Mouse (Mus musculus) thymus, postnatal 10 days (tissue): ENCODE data around the gene Ryr2.
"Not testable (repeated sequence)": the region's sequence is repeated elsewhere in the genome, so short reads cannot be mapped to it uniquely, and the experiment has no call there.

ENCODE experiments used
- DNase-seq, 2 experiments: peaks; one replicate each; pipeline ENCODE4 v3.0.0; 2021; ENCODE audit warnings: low spot score in 2 of 2

Ryr2 gene

DNA sequence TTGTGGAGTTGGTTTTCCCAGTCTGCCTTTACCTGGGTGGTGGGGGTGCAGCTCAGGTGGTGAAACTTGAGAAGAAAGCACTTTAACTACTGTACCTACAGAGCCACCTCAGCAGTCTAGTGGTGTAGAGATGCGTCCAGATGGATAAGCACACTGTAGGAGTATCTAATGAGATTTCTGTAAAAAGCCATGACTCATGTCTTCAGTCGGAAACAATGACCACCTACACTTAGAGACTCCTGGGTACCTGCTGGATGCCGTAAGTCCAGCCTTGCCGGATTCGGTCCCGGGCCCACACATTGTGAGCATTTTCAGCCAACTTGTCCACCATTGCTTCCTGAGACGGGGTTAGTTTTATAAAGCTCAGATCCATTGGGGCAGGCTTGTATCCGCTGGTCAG, 334.6 kb downstream of the Ryr2 start:
- no peak for DNase-seq

DNA sequence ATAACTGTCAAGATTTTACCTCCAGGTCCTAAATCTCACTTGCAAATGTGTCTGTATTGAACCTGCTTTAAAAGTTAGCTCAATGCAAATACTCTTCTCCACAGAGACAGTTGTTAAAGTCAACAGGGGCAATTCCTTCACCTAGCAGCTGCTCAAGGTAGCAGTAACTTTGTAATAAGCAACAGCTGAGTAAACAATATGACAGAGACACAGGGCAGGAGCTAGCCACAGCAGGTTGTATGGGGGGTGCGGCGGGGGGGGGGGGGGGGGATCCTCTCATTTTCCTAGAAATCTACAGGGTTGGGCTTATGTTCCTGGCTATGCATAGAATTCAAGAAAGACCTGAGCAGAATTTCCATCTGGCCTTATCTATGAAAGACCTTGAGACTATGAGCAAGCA, 339.8 kb downstream of the Ryr2 start:
- no peak for DNase-seq

DNA sequence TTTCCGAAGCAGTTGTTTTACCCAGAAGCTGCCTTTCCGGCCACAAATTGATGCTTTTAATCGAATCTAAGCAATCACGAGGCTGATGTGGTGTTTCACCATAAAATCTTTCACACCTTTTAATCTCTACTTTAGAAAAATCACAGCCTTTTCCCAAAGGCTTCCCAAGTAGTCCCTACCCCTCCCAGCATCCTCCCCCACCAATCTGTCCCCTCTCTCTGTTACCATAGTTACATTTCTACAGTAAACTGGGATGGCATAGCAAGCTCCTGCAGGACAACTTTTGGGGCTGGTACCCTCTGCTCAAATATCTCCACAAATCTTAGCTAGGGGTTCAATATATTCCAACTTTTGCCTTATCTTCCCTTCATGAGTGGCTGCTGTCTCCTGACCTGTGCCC, 342.8 kb downstream of the Ryr2 start:
- no peak for DNase-seq

DNA sequence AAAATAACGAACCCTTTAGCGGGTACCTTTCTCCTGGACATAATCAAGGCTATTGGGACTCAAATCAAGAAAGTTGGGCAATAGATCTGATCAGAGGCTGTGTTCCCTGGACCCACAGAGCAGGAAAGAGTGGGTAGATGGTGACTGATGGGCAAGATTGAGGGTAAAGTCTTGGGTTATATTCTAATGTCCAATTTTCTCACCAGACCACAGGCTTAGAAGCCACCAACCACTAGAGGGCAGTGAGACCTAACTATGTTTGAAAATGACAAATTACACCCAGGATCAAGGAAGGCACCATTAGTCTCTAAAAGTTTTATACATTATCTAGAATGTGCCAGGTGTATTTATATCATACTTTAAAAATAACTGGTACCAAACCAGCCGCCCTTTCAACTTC, 343.6 kb downstream of the Ryr2 start:
- no peak for DNase-seq

DNA sequence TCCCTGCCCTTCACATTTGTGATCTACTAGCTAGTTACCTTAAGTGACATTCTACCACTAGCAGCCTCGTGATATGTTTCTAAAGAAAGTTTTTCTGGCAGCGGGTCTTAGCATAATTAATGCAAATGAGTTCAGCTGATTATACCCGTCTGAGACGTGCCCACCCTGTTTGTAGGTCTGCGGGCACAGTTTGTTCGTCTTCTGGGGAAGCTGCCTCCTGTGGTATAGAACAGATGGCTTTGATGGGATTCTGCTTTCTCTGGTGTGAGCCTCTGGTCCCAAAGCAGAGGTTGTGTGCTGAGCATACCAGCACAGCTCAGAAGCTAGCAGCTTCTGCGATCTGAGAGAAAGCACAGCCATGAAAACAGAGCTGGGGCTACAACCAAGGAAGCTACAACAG, 348.9 kb downstream of the Ryr2 start:
- DNase-seq, result no peak

DNA sequence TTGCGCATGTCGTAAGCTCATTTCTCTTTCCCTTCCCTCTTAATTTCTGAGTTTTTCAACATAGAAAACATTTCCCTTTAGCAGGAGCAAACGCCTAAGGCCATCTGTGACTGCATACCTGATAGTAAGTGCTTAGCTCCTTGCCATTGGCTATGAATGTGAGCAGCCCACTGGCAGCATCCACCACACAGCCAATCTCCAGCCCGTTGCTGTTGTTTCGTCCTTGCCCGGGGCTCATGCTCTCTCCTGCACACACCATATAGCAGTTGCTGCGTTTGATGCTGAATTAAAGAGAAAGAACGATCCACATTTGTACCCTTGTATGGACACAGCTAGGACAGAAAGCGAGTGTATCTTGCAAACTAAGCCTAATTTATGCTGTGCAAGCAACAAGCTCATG, 361.3 kb downstream of the Ryr2 start:
- no peak for DNase-seq

DNA sequence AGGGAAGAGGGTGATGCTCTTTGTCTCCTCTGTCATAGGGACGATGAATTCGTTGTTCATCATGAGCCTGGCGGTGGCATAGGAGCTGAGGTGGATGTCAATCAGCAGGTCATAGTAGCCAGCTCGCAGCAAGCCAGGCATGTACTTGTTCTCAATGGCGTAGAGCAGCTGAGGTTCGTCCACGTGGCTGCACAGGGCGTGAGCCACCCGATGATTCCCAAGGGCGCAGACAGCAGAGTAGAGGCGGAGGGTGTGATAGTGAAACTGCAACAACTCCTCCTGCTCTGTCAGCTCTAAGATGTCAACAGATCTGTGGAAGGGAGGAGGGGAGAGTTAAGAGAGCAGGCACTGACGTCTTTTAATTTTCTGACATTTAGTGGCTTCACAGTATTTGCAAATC, 368.5 kb downstream of the Ryr2 start:
- DNase-seq, result no peak

DNA sequence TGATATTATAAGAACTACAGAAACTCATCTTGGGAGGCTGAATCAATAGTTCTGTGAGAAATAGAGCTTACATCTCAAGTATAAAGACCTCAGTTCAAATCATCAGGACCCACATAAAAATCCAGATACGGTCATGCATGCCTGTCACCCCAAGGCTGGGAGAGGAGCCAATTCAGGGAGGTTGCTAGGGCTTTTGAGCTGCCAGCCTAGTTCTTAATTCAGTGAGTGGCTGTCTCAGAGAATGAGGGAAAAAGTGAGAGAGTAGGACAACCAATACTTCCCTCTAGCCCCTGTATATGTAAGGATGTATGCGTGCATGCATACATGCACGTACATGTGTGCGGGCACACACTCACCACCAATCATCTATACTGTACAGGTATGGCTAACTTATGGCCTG, 390.5 kb downstream of the Ryr2 start:
- DNase-seq, result no peak

DNA sequence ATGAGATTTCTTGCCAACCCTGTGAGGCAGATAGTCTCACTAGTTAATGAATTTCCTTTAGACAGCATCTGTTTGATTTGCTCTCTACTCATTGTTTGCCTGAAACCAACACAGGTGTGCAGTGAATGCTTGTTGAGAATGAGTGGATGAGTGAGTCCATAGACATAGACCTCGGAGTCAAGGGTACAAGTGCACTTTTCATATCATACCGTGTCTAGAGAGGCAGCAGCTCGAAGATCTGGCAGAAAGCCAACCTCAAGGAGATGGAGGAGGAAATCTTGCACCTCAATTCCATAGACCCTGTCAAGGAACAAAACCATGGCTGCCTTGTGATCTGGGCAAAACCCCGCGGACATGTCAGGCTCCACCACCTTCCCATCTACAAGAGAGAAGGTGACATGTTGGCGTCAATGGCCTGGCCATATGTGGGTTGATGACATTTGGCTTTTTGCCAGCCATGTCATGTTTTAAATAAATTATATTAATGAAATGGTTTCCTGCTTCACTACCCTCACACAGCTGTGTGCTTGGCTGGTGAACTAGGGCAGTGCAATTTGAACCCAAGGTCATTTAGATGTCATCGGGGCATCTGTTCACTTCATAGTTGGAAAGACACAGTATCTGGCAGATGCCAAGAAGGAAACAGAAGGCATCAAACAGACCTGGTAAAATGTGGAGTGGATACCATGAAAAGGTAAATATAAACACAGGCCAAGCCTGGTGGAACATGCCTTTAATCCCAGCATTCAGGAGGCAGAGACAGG, 396.9 kb downstream of the Ryr2 start:
- no peak for DNase-seq

DNA sequence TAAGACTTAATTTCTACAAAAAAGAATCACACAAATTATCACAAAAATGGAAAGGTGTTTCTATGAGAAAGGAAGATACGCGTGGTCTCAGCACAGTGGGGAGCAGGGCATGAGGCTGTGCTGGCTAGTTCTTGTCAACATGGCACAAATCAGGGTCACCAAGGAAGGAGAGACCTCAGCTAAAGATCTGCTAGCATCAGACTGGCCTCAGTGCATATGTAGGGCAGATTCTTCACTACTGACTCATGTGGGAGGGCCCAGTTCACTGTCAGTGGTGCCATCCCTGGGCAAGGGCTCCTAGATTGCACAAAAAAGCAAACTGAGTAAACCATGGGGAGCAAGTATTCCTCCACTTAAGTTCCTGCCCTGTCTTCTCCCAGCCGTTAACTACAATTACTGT, 405.0 kb downstream of the Ryr2 start:
- no peak for DNase-seq

DNA sequence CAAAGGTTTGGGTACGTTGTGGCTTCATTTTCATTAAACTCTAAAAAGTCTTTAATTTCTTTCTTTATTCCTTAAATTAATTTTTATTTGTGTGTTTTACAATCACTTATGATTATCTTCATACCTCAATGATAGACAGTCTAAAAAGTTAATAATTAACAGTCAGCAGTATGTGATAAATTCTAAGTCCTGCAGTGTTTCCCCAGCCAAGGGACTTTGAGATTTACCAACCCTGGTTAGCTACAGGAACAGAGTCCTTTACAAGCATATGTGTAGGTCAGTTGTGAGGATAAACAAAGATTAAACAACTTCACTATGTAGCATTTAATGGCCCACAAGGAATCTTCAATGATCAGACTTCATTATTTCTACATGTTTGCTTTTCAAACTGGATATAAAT, 410.2 kb downstream of the Ryr2 start:
- DNase-seq, result no peak

DNA sequence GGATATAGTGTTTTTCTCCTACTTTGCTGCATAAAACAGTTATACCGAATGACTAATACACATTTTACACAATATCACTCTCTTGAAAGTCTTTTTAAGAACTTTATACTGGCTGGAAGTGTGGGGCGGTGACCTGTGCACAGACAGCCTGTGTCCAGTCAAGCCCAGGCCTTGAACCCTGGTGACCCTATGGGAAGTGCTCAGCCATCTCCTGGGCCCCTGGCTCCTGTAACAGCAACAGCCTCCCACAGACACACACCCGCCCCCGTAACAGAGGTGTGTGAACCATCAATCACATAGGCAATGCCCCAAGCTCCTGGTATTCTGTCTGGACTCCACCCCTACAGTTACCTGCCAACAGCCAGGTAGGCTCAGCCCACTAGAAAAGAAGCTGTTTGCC, 424.9 kb downstream of the Ryr2 start:
- no peak for DNase-seq

DNA sequence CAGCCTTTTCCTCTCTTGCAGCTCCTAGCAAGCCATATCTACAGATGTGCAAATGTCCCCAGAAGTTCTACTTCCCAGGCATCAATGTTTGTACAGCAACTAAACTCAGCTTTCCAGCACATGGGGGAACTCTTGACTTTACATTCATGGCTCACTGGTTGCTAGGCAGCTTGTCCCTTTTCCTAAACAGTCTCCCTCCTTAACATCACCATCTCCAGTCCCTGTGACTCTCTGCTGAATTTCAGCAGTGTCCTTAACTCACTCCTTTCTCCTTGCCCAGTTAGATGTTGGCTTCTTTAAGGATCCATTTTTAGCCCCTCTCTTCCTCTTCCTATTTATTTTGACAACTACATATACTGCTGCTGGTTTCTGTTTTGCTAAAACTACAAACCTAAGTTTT, 443.9 kb downstream of the Ryr2 start:
- DNase-seq, result no peak

DNA sequence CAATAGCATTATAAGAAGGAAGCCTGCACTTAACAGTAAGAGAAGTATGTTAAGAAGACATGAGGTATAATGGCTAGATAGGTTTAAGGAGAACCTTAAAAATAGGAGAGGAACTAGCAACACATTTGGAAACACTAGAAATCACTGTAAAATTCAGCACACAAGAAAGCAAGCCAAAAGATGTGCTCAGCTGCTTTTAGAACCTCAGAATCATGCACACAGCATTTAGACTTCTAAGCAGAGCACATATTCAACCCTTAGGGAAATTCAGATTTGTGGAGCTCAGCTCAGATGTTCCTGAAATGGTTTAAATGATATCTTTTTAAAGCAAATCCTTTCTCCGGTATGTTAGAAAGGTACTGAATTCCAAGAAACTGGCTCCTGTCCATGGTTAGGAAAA, 461.9 kb downstream of the Ryr2 start:
- no peak for DNase-seq

DNA sequence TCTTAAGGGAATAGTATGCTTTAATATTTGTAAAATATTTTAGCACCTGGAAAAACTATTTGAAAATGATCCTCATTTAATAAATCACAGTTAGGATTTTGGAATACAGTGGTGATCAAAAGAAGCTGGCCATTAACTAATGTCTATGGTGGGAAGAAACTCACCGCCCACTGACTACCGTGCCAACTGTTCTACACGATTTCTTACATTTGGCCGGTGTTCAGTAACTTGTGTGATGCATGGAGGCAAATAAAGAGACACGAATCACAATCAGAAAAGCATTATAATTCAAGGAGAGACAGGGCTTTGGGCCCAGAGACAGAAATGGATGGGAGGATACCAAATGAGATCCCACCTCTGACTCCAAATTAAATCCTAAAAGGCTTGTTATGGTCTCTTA, 470.4 kb downstream of the Ryr2 start:
- no peak for DNase-seq

DNA sequence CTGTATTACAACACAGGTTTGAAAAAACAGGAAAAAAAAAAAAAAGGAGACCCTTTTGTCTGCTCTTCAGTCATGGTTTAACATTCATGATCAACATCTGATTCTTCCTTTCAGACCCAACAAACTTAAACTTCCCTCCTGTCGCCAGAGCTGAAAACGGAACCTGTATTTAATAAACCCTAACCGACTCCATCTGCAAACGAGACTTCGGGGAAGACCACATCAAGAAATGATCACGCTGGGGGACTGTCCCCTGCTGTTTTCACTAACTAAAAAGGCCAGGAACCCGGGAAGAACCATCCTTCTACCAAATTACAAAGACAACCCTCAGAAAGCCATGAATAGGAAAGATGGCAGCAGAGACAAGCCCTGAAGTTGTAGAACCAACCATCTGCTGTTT, 482.2 kb downstream of the Ryr2 start:
- DNase-seq, result no peak

DNA sequence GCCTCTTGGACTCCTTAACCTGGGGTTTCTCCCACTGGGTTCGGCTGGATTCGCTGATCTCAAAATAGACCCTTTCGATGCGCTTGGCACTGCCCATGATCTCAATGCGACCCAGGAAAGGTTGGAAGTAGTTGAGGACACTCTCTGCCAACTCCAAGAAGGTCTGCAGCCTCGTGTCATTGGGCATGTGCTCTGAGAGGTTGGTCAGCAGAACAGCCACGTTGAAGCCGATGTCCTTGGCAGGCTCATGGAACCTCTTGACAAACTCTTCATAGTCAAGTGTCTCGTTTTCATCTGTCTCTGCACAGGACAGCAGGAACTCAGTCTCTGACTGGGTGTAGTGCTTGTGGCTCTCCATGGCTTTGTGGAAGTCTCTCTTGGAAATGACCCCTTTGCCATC, 511.3 kb downstream of the Ryr2 start:
- no peak for DNase-seq

DNA sequence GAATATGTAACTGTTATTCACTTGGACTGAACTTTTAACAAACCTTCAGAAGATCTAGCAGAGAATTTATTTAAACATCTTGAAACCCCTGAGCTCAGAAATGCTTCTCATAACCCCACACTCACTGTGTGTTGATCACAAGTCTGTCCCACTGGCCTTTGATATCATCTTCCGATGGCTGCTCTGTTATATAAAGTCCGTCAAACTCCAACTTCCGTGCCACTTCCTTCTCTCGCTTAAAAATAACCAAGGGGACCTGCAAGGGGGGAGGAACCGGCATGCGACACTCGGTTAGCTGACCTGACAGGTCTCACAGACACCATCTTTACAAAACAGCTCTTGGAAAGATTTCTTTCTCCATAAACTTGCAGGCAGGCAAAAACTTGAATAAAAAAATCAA, 521.5 kb downstream of the Ryr2 start:
- DNase-seq, result no peak

DNA sequence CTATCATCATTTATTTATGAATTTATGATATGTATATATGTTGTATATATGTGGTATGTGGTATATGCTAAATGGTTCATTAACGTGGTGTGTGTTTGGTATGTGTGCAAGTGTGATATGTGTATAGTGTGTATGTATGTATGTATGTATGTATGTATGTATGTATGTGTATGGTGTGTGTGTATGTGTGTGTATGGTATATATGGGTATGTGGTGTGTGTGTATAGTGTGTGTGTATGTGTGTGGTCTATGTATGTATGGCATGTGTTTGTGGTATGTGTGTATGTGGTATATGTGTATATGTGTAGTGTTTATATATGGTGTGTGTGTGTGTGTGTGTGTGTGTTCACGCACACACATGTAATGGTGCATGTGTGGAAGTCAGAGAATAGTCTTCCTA, 534.2 kb downstream of the Ryr2 start:
- no peak for DNase-seq

DNA sequence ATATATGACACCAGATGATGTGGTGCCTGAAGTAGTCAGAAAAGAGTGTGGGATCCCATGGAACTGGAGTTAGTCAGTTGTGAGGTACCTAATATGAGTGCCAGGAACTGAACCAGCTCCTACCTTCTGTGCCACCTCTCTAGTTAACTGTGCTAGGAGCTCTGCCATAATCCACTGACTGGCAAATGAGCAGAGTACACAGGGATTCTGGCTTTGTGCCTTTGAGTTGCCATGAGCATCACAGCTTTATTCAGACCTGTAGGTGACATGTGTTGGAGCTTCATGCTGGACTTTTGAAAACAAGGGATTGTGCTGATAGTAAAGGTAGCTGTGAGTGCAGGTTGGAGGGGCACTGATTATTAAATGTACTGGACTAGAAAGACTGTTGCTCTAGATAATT, 539.4 kb downstream of the Ryr2 start:
- DNase-seq, result no peak

DNA sequence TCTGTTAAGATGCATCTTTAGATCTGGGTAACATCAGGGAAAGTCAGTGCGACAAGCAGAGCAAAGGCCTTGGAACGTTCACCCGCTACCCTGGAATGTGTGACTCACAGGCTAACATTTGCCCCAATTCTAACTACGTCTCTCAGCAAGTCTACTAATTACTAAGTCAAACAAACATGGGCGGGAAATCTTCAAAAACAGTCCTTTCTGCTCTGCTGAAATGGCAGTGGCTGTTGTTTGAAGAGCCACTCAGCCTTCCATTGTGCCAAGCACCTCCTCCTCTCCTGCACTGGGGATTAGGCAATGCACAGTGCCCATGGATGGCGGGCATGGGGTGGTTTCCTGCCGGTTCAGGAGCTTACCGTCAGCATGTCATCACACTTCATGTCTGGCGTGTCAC, 540.3 kb downstream of the Ryr2 start:
- no peak for DNase-seq

DNA sequence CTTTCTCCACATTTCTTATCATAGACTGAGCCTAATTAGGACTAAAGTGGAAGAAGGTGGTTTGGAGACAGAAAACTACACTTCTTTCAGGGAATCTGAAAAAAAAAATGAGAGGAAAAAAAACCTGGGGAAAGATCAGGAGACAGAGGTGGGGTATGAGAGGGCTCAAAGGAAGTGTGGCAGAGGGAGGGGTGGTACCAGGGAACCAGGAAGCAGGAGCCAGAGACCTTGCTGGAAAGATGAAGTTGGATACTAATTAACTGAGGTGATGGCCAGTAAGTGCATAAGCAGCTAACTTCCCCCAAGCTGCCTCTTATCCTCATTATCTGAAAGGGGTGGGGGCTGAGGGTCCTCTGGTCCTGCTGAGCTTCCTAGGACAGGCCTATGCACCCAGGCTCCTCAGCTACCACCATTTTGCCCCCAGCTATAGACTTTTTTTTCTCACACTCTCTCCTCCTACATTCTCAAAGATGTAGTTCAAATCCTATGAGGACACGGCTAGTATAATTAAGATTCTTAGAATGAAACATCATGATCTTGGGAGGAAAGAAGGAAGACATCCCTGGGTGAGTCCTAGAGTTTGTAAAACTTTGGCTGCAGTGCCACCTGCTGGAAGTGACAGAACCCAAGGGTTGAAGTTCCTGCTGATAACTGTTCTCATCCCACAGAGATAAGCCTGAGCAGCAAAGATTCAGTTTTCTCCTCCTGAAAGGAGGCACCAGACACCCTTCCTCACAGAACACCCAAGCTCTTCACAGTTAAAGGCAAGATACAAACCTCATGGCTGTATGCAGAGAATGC, 543.3 kb downstream of the Ryr2 start:
- DNase-seq, result peak in 1 of 2 experiments; percentile 5

DNA sequence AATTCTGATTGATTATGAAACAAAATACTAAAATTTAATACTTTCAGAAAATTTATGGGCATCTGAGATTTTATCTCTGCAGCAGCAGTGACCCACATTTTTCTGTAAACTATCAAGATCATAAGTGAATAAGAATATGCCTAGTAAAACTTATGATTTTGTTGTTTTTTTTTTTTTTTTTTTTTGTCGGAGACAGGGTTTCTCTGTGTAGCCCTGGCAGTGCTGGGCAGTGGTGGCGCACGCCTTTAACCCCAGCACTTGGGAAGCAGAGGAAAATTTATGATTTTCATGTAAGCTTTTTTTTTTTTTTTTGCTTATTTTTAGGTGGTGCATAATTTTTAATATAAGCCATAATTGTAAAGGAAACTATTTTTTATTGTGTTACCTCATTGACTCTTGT, 557.1 kb downstream of the Ryr2 start:
- no peak for DNase-seq

DNA sequence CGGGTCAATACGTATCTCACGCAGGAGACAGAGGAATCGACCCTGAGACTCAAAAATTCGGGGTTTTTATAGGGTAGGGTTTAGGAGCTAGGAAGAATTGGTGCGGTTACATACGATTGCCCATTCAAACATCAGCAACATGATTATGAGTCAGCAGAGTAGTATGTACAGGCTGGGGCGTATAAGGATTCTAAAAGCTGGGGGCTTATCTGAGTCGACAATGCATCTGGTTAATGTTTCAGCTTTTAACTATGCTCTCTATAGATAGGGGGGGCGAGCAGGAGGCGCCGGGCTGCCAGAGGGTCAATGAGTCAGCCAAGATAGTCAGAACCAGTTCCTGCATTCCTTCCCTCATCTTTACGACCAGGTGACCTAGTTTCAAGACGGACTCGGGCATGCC, 557.6 kb downstream of the Ryr2 start:
- DNase-seq, result not testable (repeated sequence)
